Mouse (Mus musculus) small intestine, adult 2 months (tissue): ENCODE data around the gene Ets2.

Experiments used
- CTCF ChIP-seq: fragments of 200-500 bp; IDR thresholded peaks from 2 replicates; pipeline ENCODE4 v1.5.1; 2012; ENCODE audit warnings: low read depth, mild to moderate bottlenecking, control low read depth, inconsistent platforms, low read length, moderate library complexity, mixed read lengths; ENCODE audit not compliant: insufficient replicate concordance, insufficient read length; ENCODE audit errors: extremely low read depth
- POLR2A ChIP-seq: fragments of 200-500 bp; IDR thresholded peaks from 2 replicates; pipeline ENCODE4 v1.6.1; 2012; ENCODE audit warnings: low read depth, mild to moderate bottlenecking, control low read depth, inconsistent platforms, low read length, moderate library complexity

DNA sequence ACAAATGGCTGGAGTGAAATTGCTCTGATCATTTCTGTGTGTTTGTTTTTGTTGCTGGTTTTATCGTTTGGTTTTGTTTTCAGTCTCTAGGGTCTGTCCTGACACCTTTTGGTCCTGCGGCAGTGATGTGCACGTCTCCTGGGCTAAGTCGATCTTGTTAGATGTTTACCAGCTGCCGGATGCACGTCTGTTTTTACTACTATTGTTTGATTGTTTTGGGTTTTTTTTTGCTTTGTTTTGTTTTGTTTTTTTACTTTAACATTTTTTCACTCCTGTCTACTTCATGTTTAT lies 40.8 kb downstream of the Ets2 start:
- TF ChIP-seq CTCF (no peak), POLR2A (no peak)
